Mouse (Mus musculus) liver, embryonic 16.5 days (tissue): ENCODE results near the gene Esyt2. TPM values are rescaled to one million over a fixed set of nuclear protein-coding genes. Genes with fewer than 3 reads are reported as not detected.

Experiments
- ATAC-seq: fragments of 200-750 bp; cut with Nextera tagmentation; 2 replicates; pipeline ENCODE4 v1.8.0; 2017; ENCODE audit warnings: low read depth, mild to moderate bottlenecking, moderate number of reproducible peaks, moderate library complexity
- H3K27ac ChIP-seq: fragments of 300-500 bp; sonication (generic); 2 replicates; pipeline ENCODE4 v1.5.1; 2014; ENCODE audit warnings: mild to moderate bottlenecking, low read length
- H3K27me3 ChIP-seq: fragments of 300-500 bp; sonication (generic); 2 replicates; pipeline ENCODE4 v1.6.1; 2014; ENCODE audit warnings: low read depth, low read length, mixed read lengths; ENCODE audit not compliant: control insufficient read depth, insufficient read depth
- H3K36me3 ChIP-seq: fragments of 300-500 bp; sonication (generic); 2 replicates; pipeline ENCODE4 v1.6.1; 2014; ENCODE audit warnings: mild to moderate bottlenecking; ENCODE audit not compliant: control insufficient read depth, insufficient read depth
- H3K4me1 ChIP-seq: fragments of 300-500 bp; sonication (generic); 2 replicates; pipeline ENCODE4 v1.6.1; 2014; ENCODE audit warnings: low read depth, low read length, mixed read lengths; ENCODE audit not compliant: control insufficient read depth
- H3K4me2 ChIP-seq: fragments of 300-500 bp; sonication (generic); 2 replicates; pipeline ENCODE4 v1.6.1; 2014; ENCODE audit warnings: low read depth, low read length, mixed read lengths
- H3K4me3 ChIP-seq: fragments of 300-500 bp; sonication (generic); 2 replicates; pipeline ENCODE4 v1.5.1; 2014; ENCODE audit warnings: low read depth, mild to moderate bottlenecking, low read length
- H3K9ac ChIP-seq: fragments of 300-500 bp; sonication (generic); 2 replicates; pipeline ENCODE4 v1.6.1; 2014; ENCODE audit warnings: low read depth, low read length
- H3K9me3 ChIP-seq: fragments of 300-500 bp; sonication (generic); replicated peaks from 2 replicates; pipeline ENCODE4 v1.6.1; 2016; ENCODE audit warnings: low read length; ENCODE audit not compliant: control insufficient read depth
- WGBS: fragments of 180-500 bp; shearing (Covaris S2); extraction: QIAGEN DNeasy Blood & Tissue Kit; methylation state at CpG from one replicate; pipeline ENCODE4 v1.1.7; 2014; ENCODE audit not compliant: insufficient replicate concordance; 5-methylcytosine and 5-hydroxymethylcytosine counted together
- polyA plus RNA-seq: library from polyadenylated mRNA; unstranded; fragments of >200 nt; fragmentation: Nextera tagmentation; extraction: Ambion mirVana; gene quantifications from 2 replicates; pipeline ENCODE4 v1.2.1, GENCODE M21; 2015

The Esyt2 gene
- polyA plus RNA-seq, 1 experiment from 2014 or later = 9.4 TPM

DNA sequence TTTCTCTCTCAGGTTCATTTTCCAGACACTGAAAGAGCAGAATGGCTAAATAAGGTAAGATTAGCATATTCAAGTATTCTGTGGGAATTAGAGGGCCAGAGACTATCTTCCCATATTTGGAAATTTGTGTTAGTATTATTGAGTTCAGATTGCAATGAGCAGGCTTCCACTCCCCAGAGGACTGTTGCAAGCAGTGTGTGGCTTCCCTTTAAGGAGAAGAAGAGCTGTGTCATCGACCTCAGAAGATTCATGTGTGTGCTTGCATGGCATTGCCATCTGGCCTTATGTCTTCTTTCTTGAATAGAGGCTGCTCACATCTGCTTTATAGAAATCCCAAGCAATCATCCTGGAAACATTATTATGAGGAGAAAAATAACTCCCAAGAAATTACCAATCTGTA lies 36.8 kb downstream of the Esyt2 start:
- ATAC-seq = no peak
- WGBS = 21% methylated on average over 1 of the region's 1 CpGs

DNA sequence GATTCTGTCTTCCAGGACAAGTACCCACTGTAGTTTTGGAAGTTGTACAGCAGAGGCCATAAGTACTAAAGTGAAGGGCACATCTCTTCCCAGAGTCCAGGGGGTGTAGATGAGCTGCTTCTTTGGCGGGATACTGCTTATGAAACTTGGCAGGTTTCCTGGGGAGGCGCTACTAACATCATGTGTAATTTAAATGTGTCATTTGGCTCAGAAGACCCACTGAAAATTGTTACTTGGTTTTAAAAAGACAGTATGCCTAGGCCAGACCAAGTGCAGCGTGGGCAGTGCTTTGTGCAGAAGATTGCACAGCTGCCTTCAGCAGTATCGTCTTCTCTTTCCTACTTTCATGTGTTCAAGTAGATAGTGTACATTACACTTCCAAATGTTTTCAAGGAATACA lies 44.5 kb downstream of the Esyt2 start:
- Histone ChIP-seq H3K4me3 (no peak overlapping the region), H3K9me3 (no peaks in the 10 kb centered on the region), H3K9ac (no peak overlapping the region), H3K4me1 (no peaks in the 10 kb centered on the region), H3K4me2 (no peak overlapping the region), H3K27me3 (no peaks in the 10 kb centered on the region), H3K36me3 (peaks cover 12% of the 10 kb centered on the region), H3K27ac (no peak overlapping the region)
- ATAC-seq = no peak
- 78% methylated on average over 4 of the region's 4 CpGs for WGBS

More for the DNA sequence above, 36.8 kb downstream of the Esyt2 start:
- Histone ChIP-seq H3K4me1 (peaks cover 5% of the 10 kb centered on the region), H3K4me3 (no peak overlapping the region), H3K36me3 (peaks cover 6% of the 10 kb centered on the region), H3K27me3 (no peaks in the 10 kb centered on the region), H3K9ac (no peak overlapping the region), H3K9me3 (no peaks in the 10 kb centered on the region), H3K4me2 (no peak overlapping the region), H3K27ac (no peak overlapping the region)

DNA sequence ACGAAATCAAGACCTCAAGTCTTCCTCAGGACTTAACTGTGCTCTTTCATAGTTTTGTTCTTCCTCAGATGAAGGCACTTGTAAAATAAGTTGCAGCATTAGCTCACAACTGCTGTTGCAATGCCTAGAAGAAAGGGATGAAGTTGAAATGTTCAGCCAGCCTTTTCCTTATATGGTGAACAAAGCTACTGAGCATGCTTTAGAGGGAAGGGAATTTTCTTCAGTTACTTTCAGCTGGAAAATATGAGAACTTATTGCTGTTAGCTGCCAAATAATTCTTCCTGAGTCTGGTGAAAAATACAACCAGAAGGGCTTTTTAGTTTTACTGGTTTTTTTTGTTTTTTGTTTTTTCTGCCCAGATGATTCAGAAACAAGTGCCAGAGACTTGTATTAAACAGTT lies 45.2 kb downstream of the Esyt2 start:
- WGBS = 56% methylated on average over 1 of the region's 1 CpGs
- no peak for ATAC-seq
- no peak overlapping the region for H3K4me2 ChIP-seq
- no peak overlapping the region for H3K9ac ChIP-seq
- peaks cover 12% of the 10 kb centered on the region for H3K36me3 ChIP-seq
- no peaks in the 10 kb centered on the region for H3K9me3 ChIP-seq
- no peak overlapping the region for H3K27ac ChIP-seq
- H3K4me1 ChIP-seq = no peaks in the 10 kb centered on the region
- no peak overlapping the region for H3K4me3 ChIP-seq
- H3K27me3 ChIP-seq = no peaks in the 10 kb centered on the region

DNA sequence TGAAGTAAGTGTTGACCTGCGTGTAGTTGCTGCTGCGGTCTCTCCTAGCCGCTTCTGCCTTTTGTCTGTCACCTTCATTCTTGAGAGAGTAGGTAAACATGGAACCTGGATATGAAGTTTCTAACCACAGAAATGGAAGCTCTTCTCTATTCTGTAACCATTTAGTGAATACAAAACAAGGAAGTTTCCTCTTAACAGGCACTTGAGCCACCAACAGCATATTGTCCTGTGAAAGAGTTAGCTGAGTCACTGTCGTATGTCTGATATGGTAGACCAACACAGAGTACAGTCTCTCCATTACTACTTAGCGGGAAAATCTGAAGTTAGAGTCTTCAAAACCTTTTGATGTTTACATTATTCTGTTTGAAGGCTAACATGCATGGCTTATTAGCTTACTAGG lies 53.3 kb downstream of the Esyt2 start:
- no peak overlapping the region for H3K4me2 ChIP-seq
- no peaks in the 10 kb centered on the region for H3K9me3 ChIP-seq
- no peaks in the 10 kb centered on the region for H3K4me1 ChIP-seq
- no peak overlapping the region for H3K9ac ChIP-seq
- no peak for ATAC-seq
- peaks cover 3% of the 10 kb centered on the region; the same call in 1 of the 2 replicates for H3K36me3 ChIP-seq
- H3K27me3 ChIP-seq = no peaks in the 10 kb centered on the region
- H3K4me3 ChIP-seq = no peak overlapping the region
- H3K27ac ChIP-seq = no peak overlapping the region
- WGBS = 58% methylated on average over 5 of the region's 5 CpGs

DNA sequence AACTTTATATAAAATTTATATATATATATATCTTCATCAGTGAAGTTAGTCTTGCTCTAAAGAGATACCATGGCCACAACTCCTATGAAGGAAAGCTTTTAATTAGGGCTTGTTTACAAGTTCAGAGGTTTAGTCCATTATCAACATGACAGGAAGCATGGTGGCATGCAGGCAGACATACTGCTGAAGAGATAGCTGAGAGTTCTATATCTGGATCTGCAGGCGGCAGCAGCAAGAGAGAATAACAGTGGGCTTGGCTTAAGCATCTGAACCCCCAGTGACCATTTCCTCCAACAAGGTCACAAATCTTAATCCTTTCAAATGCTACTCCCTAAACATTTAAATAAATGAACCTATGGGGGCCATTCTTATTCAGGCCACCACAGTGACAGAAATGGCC lies 59.2 kb downstream of the Esyt2 start:
- Histone ChIP-seq H3K27me3 (no peaks in the 10 kb centered on the region), H3K27ac (no peak overlapping the region), H3K36me3 (peaks cover 13% of the 10 kb centered on the region), H3K9ac (no peak overlapping the region), H3K9me3 (no peaks in the 10 kb centered on the region), H3K4me2 (no peak overlapping the region), H3K4me3 (no peak overlapping the region), H3K4me1 (no peaks in the 10 kb centered on the region)
- no peak for ATAC-seq
- WGBS = 48% methylated on average over 1 of the region's 1 CpGs

DNA sequence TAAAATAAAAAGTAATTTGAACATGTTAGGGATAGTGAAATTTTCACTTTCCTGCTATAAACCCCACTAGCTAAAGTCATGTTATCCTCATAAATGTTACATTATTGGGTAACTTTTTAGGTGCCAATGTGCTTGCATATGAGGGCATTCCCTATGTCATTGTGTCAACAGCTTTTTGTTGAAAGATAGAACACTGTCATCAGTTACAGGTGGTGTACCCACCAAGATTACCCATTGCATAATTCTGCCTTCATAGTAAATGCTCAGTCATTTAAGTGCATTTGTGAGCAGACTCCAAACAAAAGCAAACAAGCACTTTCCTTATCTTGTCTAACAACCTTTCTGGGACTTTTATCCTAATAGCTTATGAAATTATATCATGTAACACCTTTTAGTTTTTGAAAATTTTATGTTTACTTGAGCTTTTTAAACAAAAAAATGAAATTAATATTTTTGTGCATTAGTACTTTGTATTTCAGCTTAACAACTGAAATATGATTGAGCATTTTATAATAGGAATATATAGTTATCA lies 67.8 kb downstream of the Esyt2 start:
- H3K27me3 ChIP-seq = no peaks in the 10 kb centered on the region
- H3K4me1 ChIP-seq = no peaks in the 10 kb centered on the region
- no peaks in the 10 kb centered on the region for H3K9me3 ChIP-seq
- no peak overlapping the region for H3K9ac ChIP-seq
- peaks cover 22% of the 10 kb centered on the region for H3K36me3 ChIP-seq
- H3K4me2 ChIP-seq = no peak overlapping the region
- H3K27ac ChIP-seq = no peak overlapping the region
- no peak for ATAC-seq
- no peak overlapping the region for H3K4me3 ChIP-seq

DNA sequence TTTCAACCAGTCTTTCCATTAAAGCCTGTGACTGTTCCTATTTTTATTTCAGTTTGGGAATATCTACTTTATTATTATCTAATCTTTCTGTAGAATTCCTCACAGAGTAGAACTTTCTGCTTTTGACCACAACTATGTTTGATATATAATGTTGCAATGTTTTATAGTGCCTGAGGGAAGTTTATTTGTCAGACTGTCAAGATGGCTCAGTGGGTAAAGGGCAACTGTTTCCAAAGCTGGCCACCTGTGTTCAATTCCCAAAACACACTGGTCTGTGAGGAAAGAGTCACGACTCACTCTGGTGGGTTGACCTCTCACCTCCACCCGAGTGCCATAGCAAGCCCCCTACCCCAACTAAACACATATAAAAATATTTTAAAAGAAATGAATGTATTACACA lies 68.4 kb downstream of the Esyt2 start:
- no peak overlapping the region for H3K27ac ChIP-seq
- H3K9ac ChIP-seq = no peak overlapping the region
- no peaks in the 10 kb centered on the region for H3K4me1 ChIP-seq
- no peak overlapping the region for H3K4me3 ChIP-seq
- no peak for ATAC-seq
- no peaks in the 10 kb centered on the region for H3K9me3 ChIP-seq
- peaks cover 18% of the 10 kb centered on the region for H3K36me3 ChIP-seq
- 69% methylated on average over 2 of the region's 2 CpGs for WGBS
- no peaks in the 10 kb centered on the region for H3K27me3 ChIP-seq
- H3K4me2 ChIP-seq = no peak overlapping the region

DNA sequence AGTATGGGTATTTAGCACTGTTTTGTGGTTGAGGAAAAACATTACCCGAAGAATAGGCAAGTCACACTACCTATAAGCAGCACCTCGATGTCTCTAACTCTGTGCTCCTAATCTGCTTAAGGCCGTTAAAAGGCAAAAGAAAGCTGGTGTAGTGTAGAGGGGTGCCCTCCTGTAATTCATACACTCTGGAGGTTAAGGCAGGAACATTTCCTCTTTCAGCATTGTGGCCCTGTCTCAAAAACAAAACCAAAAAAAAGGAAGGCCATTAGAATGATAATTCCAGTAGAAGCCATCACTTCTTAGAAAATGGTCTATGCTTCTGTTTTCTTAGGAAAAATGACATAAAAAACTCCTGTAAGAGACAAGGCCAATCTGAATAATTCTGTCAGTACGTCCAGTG lies 70.0 kb downstream of the Esyt2 start:
- Histone ChIP-seq H3K4me2 (no peak overlapping the region), H3K9ac (no peak overlapping the region), H3K4me3 (no peak overlapping the region), H3K9me3 (no peaks in the 10 kb centered on the region), H3K27ac (no peak overlapping the region), H3K36me3 (peaks cover 18% of the 10 kb centered on the region), H3K4me1 (no peaks in the 10 kb centered on the region), H3K27me3 (no peaks in the 10 kb centered on the region)
- ATAC-seq = no peak
- 75% methylated on average over 4 of the region's 4 CpGs for whole genome bisulfite sequencing

DNA sequence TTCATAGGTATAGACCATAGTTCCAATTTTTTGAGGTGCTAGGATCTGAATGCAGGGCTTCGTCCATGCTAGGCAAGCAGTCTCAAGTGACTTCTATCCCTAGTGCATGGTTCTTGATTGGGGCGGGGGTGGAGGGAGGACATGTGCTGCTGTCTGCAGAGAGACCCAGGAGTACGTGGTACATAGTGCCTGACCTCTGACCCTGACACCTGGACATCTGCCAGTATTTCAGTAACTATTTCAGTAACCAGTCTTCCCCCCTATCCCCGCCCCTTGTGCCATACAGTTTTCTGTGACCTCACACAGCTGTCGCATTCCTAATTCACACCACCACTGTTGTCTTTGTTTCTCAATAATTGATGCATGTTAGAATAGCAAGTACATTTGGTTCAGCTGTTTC lies 71.4 kb downstream of the Esyt2 start:
- ATAC-seq = peak; percentile 80
- H3K36me3 ChIP-seq = peaks cover 19% of the 10 kb centered on the region
- no peak overlapping the region for H3K9ac ChIP-seq

More for the DNA sequence above, 71.4 kb downstream of the Esyt2 start:
- no peak overlapping the region for H3K4me3 ChIP-seq
- H3K27me3 ChIP-seq = no peaks in the 10 kb centered on the region
- H3K4me1 ChIP-seq = no peaks in the 10 kb centered on the region
- H3K27ac ChIP-seq = no peak overlapping the region
- 76% methylated on average over 5 of the region's 5 CpGs for WGBS
- no peak overlapping the region for H3K4me2 ChIP-seq
- no peaks in the 10 kb centered on the region for H3K9me3 ChIP-seq
